Mouse (Mus musculus) spleen, adult 2 months (tissue): ENCODE data around the gene Gm5891.
"Not testable (repeated sequence)": the region's sequence is repeated elsewhere in the genome, so short reads cannot be mapped to it uniquely, and the experiment has no call there.

Experiments
- CTCF ChIP-seq: fragments of 200-500 bp; IDR thresholded peaks from 2 replicates; pipeline ENCODE4 v1.5.1; 2011; ENCODE audit warnings: mild to moderate bottlenecking, inconsistent platforms; ENCODE audit not compliant: insufficient read depth, insufficient read length, insufficient replicate concordance; ENCODE audit errors: extremely low read depth
- POLR2A ChIP-seq: fragments of 200-500 bp; IDR thresholded peaks from 2 replicates; pipeline ENCODE4 v1.6.1; 2011; ENCODE audit warnings: low read depth, low read length, inconsistent platforms

DNA sequence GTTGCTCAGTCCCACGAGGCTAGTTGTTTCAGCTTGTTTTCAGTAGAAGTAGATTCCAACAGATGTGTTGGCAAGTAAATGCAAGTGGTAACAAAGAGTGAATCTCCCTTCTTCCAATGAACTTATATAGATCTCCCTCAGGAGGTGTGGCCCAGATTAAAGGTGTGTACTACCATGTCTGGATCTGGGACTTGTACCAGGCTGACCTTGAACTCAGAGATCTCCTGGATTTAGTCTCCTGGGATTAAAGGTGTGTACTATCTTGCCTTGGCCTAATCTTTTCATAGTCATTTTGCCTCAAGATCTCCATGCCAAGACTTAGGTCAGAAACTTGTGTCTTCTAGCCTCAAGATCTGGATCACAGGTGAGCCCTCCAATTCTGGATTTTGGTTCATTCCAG lies at the start of gene Gm5891:
- not testable (repeated sequence) for TF ChIP-seq CTCF, POLR2A
